Mouse (Mus musculus): ENCODE data around the gene Zfp768. TPM values are rescaled to one million over a fixed set of nuclear protein-coding genes. Genes with fewer than 3 reads are reported as not detected.

Zfp768 gene
- polyA plus RNA-seq, 2 experiments: 5.5 to 38.4 TPM

GRCm38 (mm10) chr7:127322085-127322484 lies 23.3 kb downstream of the Zfp768 start:
- Histone ChIP-seq H3K27ac (replicated peaks; ENCODE audit: low read depth, low read length) (no peak overlapping the region), H3K4me2 (replicated peaks; ENCODE audit: low read depth, low read length, severe bottlenecking) (no peak overlapping the region), H3K36me3 (ENCODE audit: control insufficient read depth, insufficient read depth, low read length) (no peaks in the 10 kb centered on the region), H3K9me3 (ENCODE audit: control insufficient read depth, low read length) (no peaks in the 10 kb centered on the region), H3K4me3 (replicated peaks; ENCODE audit: low read length) (no peak overlapping the region), H3K9ac (ENCODE audit: low read depth, low read length, severe bottlenecking) (no peak overlapping the region), H3K4me1 (ENCODE audit: control insufficient read depth, insufficient read depth, low read length) (no peaks in the 10 kb centered on the region), H3K27me3 (ENCODE audit: control insufficient read depth, insufficient read depth, low read length) (no peaks in the 10 kb centered on the region)
- no peak for DNase-seq (ENCODE audit: low spot score)
- ATAC-seq (ENCODE audit: low FRiP score, low read depth): no peak
- WGBS: 35% methylated on average over 5 of the region's 5 CpGs
- TF ChIP-seq POLR2A (IDR thresholded peaks at IDR 0.05; ENCODE audit: borderline replicate concordance, extremely low read depth, insufficient read depth, insufficient read length): no peak

DNA sequence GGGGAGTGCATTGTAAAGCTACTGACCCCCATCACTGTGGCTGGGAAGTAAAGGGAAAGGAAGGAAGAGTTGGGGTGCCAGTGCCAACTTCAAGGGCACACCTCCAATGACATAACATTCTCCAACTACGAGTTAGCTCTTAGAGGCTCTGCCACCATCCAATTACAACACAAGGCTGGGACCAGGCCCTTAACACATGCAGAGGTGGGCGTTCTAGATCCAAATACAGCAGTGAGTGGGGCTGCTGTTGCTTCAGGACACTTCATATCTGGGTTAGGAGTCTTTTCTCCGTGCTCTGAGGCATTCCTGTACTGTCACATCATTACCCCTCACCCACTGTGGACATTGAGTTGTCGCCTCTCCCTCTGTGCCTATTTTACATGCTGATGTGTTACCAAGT lies 24.3 kb downstream of the Zfp768 start:
- no peaks in the 10 kb centered on the region for H3K27me3 ChIP-seq (ENCODE audit: control insufficient read depth, insufficient read depth, low read length)
- no peaks in the 10 kb centered on the region for H3K9me3 ChIP-seq (ENCODE audit: control insufficient read depth, low read length)
- ATAC-seq (ENCODE audit: low FRiP score, low read depth): no peak
- no peaks in the 10 kb centered on the region for H3K4me1 ChIP-seq (ENCODE audit: control insufficient read depth, insufficient read depth, low read length)
- no peak overlapping the region for H3K9ac ChIP-seq (ENCODE audit: low read depth, low read length, severe bottlenecking)
- H3K4me2 ChIP-seq (replicated peaks; ENCODE audit: low read depth, low read length, severe bottlenecking): no peak overlapping the region
- no peak overlapping the region for H3K4me3 ChIP-seq (replicated peaks; ENCODE audit: low read length)
- no peak for TF ChIP-seq POLR2A (IDR thresholded peaks at IDR 0.05; ENCODE audit: borderline replicate concordance, extremely low read depth, insufficient read depth, insufficient read length)
- H3K27ac ChIP-seq (replicated peaks; ENCODE audit: low read depth, low read length): no peak overlapping the region
- 69% methylated on average over 4 of the region's 4 CpGs for WGBS
- no peaks in the 10 kb centered on the region for H3K36me3 ChIP-seq (ENCODE audit: control insufficient read depth, insufficient read depth, low read length)
- no peak for DNase-seq (ENCODE audit: low spot score)

GRCm38 (mm10) chr7:127313912-127314311 lies 31.5 kb downstream of the Zfp768 start:
- no peaks in the 10 kb centered on the region for H3K4me1 ChIP-seq (ENCODE audit: control insufficient read depth, insufficient read depth, low read length)
- no peaks in the 10 kb centered on the region for H3K9me3 ChIP-seq (ENCODE audit: control insufficient read depth, low read length)
- DNase-seq (ENCODE audit: low spot score) (no peak), ATAC-seq (ENCODE audit: low FRiP score, low read depth) (no peak)
- H3K4me3 ChIP-seq (replicated peaks; ENCODE audit: low read length): no peak overlapping the region
- H3K27me3 ChIP-seq (ENCODE audit: control insufficient read depth, insufficient read depth, low read length): no peaks in the 10 kb centered on the region
- H3K27ac ChIP-seq (replicated peaks; ENCODE audit: low read depth, low read length): no peak overlapping the region
- no peak overlapping the region for H3K9ac ChIP-seq (ENCODE audit: low read depth, low read length, severe bottlenecking)
- no peak overlapping the region for H3K4me2 ChIP-seq (replicated peaks; ENCODE audit: low read depth, low read length, severe bottlenecking)
- TF ChIP-seq POLR2A (IDR thresholded peaks at IDR 0.05; ENCODE audit: borderline replicate concordance, extremely low read depth, insufficient read depth, insufficient read length): no peak
- WGBS: 44% methylated on average over 8 of the region's 8 CpGs
- no peaks in the 10 kb centered on the region for H3K36me3 ChIP-seq (ENCODE audit: control insufficient read depth, insufficient read depth, low read length)

GRCm38 (mm10) chr7:127309951-127310350 lies 35.4 kb downstream of the Zfp768 start:
- Histone ChIP-seq H3K27ac (replicated peaks; ENCODE audit: low read depth, low read length) (no peak overlapping the region), H3K4me3 (replicated peaks; ENCODE audit: low read length) (no peak overlapping the region), H3K4me1 (ENCODE audit: control insufficient read depth, insufficient read depth, low read length) (no peaks in the 10 kb centered on the region), H3K4me2 (replicated peaks; ENCODE audit: low read depth, low read length, severe bottlenecking) (no peak overlapping the region), H3K9ac (ENCODE audit: low read depth, low read length, severe bottlenecking) (no peak overlapping the region), H3K9me3 (ENCODE audit: control insufficient read depth, low read length) (no peaks in the 10 kb centered on the region), H3K27me3 (ENCODE audit: control insufficient read depth, insufficient read depth, low read length) (no peaks in the 10 kb centered on the region), H3K36me3 (ENCODE audit: control insufficient read depth, insufficient read depth, low read length) (no peaks in the 10 kb centered on the region)
- WGBS: 58% methylated on average over 12 of the region's 12 CpGs
- no peak for TF ChIP-seq POLR2A (IDR thresholded peaks at IDR 0.05; ENCODE audit: borderline replicate concordance, extremely low read depth, insufficient read depth, insufficient read length)
- DNase-seq (ENCODE audit: low spot score) (no peak), ATAC-seq (ENCODE audit: low FRiP score, low read depth) (no peak)

DNA sequence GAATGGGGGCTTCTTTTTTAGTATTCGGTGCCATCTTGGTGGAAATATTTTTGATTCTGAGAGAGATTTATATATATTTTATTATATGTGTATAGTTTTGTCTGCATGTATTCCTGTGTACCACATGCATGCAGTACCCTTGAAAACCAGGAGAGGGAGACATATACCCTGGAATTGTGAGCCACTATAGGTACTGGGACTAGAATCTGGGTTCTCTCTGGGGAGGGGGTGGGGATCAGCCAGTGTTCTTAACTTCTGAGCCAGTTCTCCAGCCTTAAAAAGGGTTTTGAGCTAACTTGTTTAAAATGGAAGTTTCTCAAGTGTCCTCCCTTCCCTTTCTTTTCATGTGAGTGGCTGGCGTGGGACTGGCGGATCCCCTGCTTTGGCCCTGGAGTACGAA lies 36.5 kb downstream of the Zfp768 start:
- no peak overlapping the region for H3K4me2 ChIP-seq (replicated peaks; ENCODE audit: low read depth, low read length, severe bottlenecking)
- H3K4me1 ChIP-seq (ENCODE audit: control insufficient read depth, insufficient read depth, low read length): no peaks in the 10 kb centered on the region
- H3K27ac ChIP-seq (replicated peaks; ENCODE audit: low read depth, low read length): no peak overlapping the region
- no peak overlapping the region for H3K4me3 ChIP-seq (replicated peaks; ENCODE audit: low read length)
- no peaks in the 10 kb centered on the region for H3K36me3 ChIP-seq (ENCODE audit: control insufficient read depth, insufficient read depth, low read length)
- no peak overlapping the region for H3K9ac ChIP-seq (ENCODE audit: low read depth, low read length, severe bottlenecking)
- TF ChIP-seq POLR2A (IDR thresholded peaks at IDR 0.05; ENCODE audit: borderline replicate concordance, extremely low read depth, insufficient read depth, insufficient read length): no peak
- H3K27me3 ChIP-seq (ENCODE audit: control insufficient read depth, insufficient read depth, low read length): no peaks in the 10 kb centered on the region
- no peaks in the 10 kb centered on the region for H3K9me3 ChIP-seq (ENCODE audit: control insufficient read depth, low read length)
- DNase-seq (ENCODE audit: low spot score) (peak; percentile 61), ATAC-seq (ENCODE audit: low FRiP score, low read depth) (peak; percentile 70; the same call in 1 of the 2 replicates)
- 72% methylated on average over 4 of the region's 4 CpGs for WGBS

GRCm38 (mm10) chr7:127308431-127308830 lies 37.0 kb downstream of the Zfp768 start:
- no peak overlapping the region for H3K27ac ChIP-seq (replicated peaks; ENCODE audit: low read depth, low read length)
- WGBS: 87% methylated on average over 2 of the region's 2 CpGs
- H3K27me3 ChIP-seq (ENCODE audit: control insufficient read depth, insufficient read depth, low read length): no peaks in the 10 kb centered on the region
- no peak for DNase-seq (ENCODE audit: low spot score)
- no peaks in the 10 kb centered on the region for H3K36me3 ChIP-seq (ENCODE audit: control insufficient read depth, insufficient read depth, low read length)
- no peak overlapping the region for H3K4me2 ChIP-seq (replicated peaks; ENCODE audit: low read depth, low read length, severe bottlenecking)
- no peak overlapping the region for H3K9ac ChIP-seq (ENCODE audit: low read depth, low read length, severe bottlenecking)
- no peak overlapping the region for H3K4me3 ChIP-seq (replicated peaks; ENCODE audit: low read length)
- H3K9me3 ChIP-seq (ENCODE audit: control insufficient read depth, low read length): no peaks in the 10 kb centered on the region
- ATAC-seq (ENCODE audit: low FRiP score, low read depth): no peak
- H3K4me1 ChIP-seq (ENCODE audit: control insufficient read depth, insufficient read depth, low read length): no peaks in the 10 kb centered on the region
- no peak for TF ChIP-seq POLR2A (IDR thresholded peaks at IDR 0.05; ENCODE audit: borderline replicate concordance, extremely low read depth, insufficient read depth, insufficient read length)
